Mouse (Mus musculus): ENCODE data around the gene Ralgapa2. TPM values are rescaled to one million over a fixed set of nuclear protein-coding genes. Genes with fewer than 3 reads are reported as not detected.

The Ralgapa2 gene
- polyA plus RNA-seq, 1 experiment from 2014 or later: 7.4 TPM

GRCm38 (mm10) chr2:146293538-146293937 lies 218.6 kb downstream of the Ralgapa2 start:
- WGBS: 85% methylated on average over 9 of the region's 9 CpGs
- H3K4me2 ChIP-seq (ENCODE audit: low read depth, severe bottlenecking): no peak overlapping the region

GRCm38 (mm10) chr2:146290871-146291637 lies 221.1 kb downstream of the Ralgapa2 start:
- Histone ChIP-seq H3K27ac (replicated peaks; ENCODE audit: low read depth, low read length) (no peak overlapping the region), H3K27me3 (ENCODE audit: control insufficient read depth, insufficient read depth, low read length) (no peaks in the 10 kb centered on the region), H3K9ac (ENCODE audit: low read length) (no peak overlapping the region), H3K4me1 (ENCODE audit: control insufficient read depth, insufficient read depth, low read length) (0 out of 2 replicates have a peak, but pooled peaks cover 3% of the 10 kb centered on the region), H3K4me2 (ENCODE audit: low read depth, severe bottlenecking) (no peak overlapping the region), H3K9me3 (ENCODE audit: control insufficient read depth, low read length) (no peaks in the 10 kb centered on the region), H3K4me3 (ENCODE audit: low read depth, low read length) (no peak overlapping the region), H3K36me3 (ENCODE audit: control insufficient read depth, insufficient read depth, low read length) (no peaks in the 10 kb centered on the region)
- no peak for ATAC-seq (ENCODE audit: insufficient number of reproducible peaks, low FRiP score, low TSS enrichment, low read depth)
- DNase-seq (ENCODE audit: low spot score): peak; percentile 41
- WGBS: 41% methylated on average over 14 of the region's 14 CpGs

More at GRCm38 (mm10) chr2:146293538-146293937, 218.6 kb downstream of the Ralgapa2 start:
- no peaks in the 10 kb centered on the region for H3K27me3 ChIP-seq (ENCODE audit: control insufficient read depth, insufficient read depth, low read length)
- 0 out of 2 replicates have a peak, but pooled peaks cover 3% of the 10 kb centered on the region for H3K4me1 ChIP-seq (ENCODE audit: control insufficient read depth, insufficient read depth, low read length)
- no peaks in the 10 kb centered on the region for H3K36me3 ChIP-seq (ENCODE audit: control insufficient read depth, insufficient read depth, low read length)
- H3K9me3 ChIP-seq (ENCODE audit: control insufficient read depth, low read length): no peaks in the 10 kb centered on the region
- no peak for DNase-seq (ENCODE audit: low spot score)
- H3K9ac ChIP-seq (ENCODE audit: low read length): no peak overlapping the region
- no peak overlapping the region for H3K27ac ChIP-seq (replicated peaks; ENCODE audit: low read depth, low read length)
- no peak for ATAC-seq (ENCODE audit: insufficient number of reproducible peaks, low FRiP score, low TSS enrichment, low read depth)
- H3K4me3 ChIP-seq (ENCODE audit: low read depth, low read length): no peak overlapping the region

GRCm38 (mm10) chr2:146290366-146290765 lies 221.8 kb downstream of the Ralgapa2 start:
- ATAC-seq (ENCODE audit: insufficient number of reproducible peaks, low FRiP score, low TSS enrichment, low read depth): no peak

GRCm38 (mm10) chr2:146289394-146289793 lies 222.8 kb downstream of the Ralgapa2 start:
- ATAC-seq (ENCODE audit: insufficient number of reproducible peaks, low FRiP score, low TSS enrichment, low read depth) (no peak), DNase-seq (ENCODE audit: low spot score) (no peak)
- no peak overlapping the region for H3K27ac ChIP-seq (replicated peaks; ENCODE audit: low read depth, low read length)
- no peaks in the 10 kb centered on the region for H3K36me3 ChIP-seq (ENCODE audit: control insufficient read depth, insufficient read depth, low read length)
- 84% methylated on average over 4 of the region's 4 CpGs for WGBS
- no peak overlapping the region for H3K4me3 ChIP-seq (ENCODE audit: low read depth, low read length)
- no peak overlapping the region for H3K9ac ChIP-seq (ENCODE audit: low read length)
- H3K27me3 ChIP-seq (ENCODE audit: control insufficient read depth, insufficient read depth, low read length): no peaks in the 10 kb centered on the region
- H3K4me2 ChIP-seq (ENCODE audit: low read depth, severe bottlenecking): no peak overlapping the region
- no peaks in the 10 kb centered on the region for H3K9me3 ChIP-seq (ENCODE audit: control insufficient read depth, low read length)
- H3K4me1 ChIP-seq (ENCODE audit: control insufficient read depth, insufficient read depth, low read length): peaks cover 3% of the 10 kb centered on the region; the same call in 1 of the 2 replicates

More at GRCm38 (mm10) chr2:146290366-146290765, 221.8 kb downstream of the Ralgapa2 start:
- no peaks in the 10 kb centered on the region for H3K9me3 ChIP-seq (ENCODE audit: control insufficient read depth, low read length)
- DNase-seq (ENCODE audit: low spot score): no peak
- peaks cover 3% of the 10 kb centered on the region; the same call in 1 of the 2 replicates for H3K4me1 ChIP-seq (ENCODE audit: control insufficient read depth, insufficient read depth, low read length)
- H3K36me3 ChIP-seq (ENCODE audit: control insufficient read depth, insufficient read depth, low read length): no peaks in the 10 kb centered on the region
- 96% methylated on average over 6 of the region's 6 CpGs for WGBS
- no peak overlapping the region for H3K9ac ChIP-seq (ENCODE audit: low read length)
- H3K4me3 ChIP-seq (ENCODE audit: low read depth, low read length): no peak overlapping the region
- H3K4me2 ChIP-seq (ENCODE audit: low read depth, severe bottlenecking): no peak overlapping the region
- H3K27ac ChIP-seq (replicated peaks; ENCODE audit: low read depth, low read length): no peak overlapping the region
- H3K27me3 ChIP-seq (ENCODE audit: control insufficient read depth, insufficient read depth, low read length): no peaks in the 10 kb centered on the region

GRCm38 (mm10) chr2:146288326-146288725 lies 223.8 kb downstream of the Ralgapa2 start:
- H3K36me3 ChIP-seq (ENCODE audit: control insufficient read depth, insufficient read depth, low read length): no peaks in the 10 kb centered on the region
- DNase-seq (ENCODE audit: low spot score) (no peak), ATAC-seq (ENCODE audit: insufficient number of reproducible peaks, low FRiP score, low TSS enrichment, low read depth) (no peak)
- no peak overlapping the region for H3K4me3 ChIP-seq (ENCODE audit: low read depth, low read length)
- H3K9me3 ChIP-seq (ENCODE audit: control insufficient read depth, low read length): no peaks in the 10 kb centered on the region
- no peak overlapping the region for H3K4me2 ChIP-seq (ENCODE audit: low read depth, severe bottlenecking)
- no peaks in the 10 kb centered on the region for H3K27me3 ChIP-seq (ENCODE audit: control insufficient read depth, insufficient read depth, low read length)
- H3K27ac ChIP-seq (replicated peaks; ENCODE audit: low read depth, low read length): no peak overlapping the region
- 88% methylated on average over 1 of the region's 1 CpGs for WGBS
- peaks cover 3% of the 10 kb centered on the region; the same call in 1 of the 2 replicates for H3K4me1 ChIP-seq (ENCODE audit: control insufficient read depth, insufficient read depth, low read length)
- no peak overlapping the region for H3K9ac ChIP-seq (ENCODE audit: low read length)

GRCm38 (mm10) chr2:146287531-146287930 lies 224.6 kb downstream of the Ralgapa2 start:
- Histone ChIP-seq H3K4me3 (ENCODE audit: low read depth, low read length) (no peak overlapping the region), H3K9me3 (ENCODE audit: control insufficient read depth, low read length) (no peaks in the 10 kb centered on the region), H3K4me1 (ENCODE audit: control insufficient read depth, insufficient read depth, low read length) (peaks cover 3% of the 10 kb centered on the region; the same call in 1 of the 2 replicates), H3K9ac (ENCODE audit: low read length) (no peak overlapping the region), H3K36me3 (ENCODE audit: control insufficient read depth, insufficient read depth, low read length) (no peaks in the 10 kb centered on the region), H3K4me2 (ENCODE audit: low read depth, severe bottlenecking) (no peak overlapping the region), H3K27me3 (ENCODE audit: control insufficient read depth, insufficient read depth, low read length) (no peaks in the 10 kb centered on the region), H3K27ac (replicated peaks; ENCODE audit: low read depth, low read length) (no peak overlapping the region)
- 83% methylated on average over 6 of the region's 6 CpGs for WGBS
- no peak for ATAC-seq (ENCODE audit: insufficient number of reproducible peaks, low FRiP score, low TSS enrichment, low read depth)
- DNase-seq (ENCODE audit: low spot score): no peak

- H3K36me3 ChIP-seq (ENCODE audit: control insufficient read depth, insufficient read depth, low read length): no peaks in the 10 kb centered on the region
- no peak for DNase-seq (ENCODE audit: low spot score)
- H3K4me2 ChIP-seq (ENCODE audit: low read depth, severe bottlenecking): no peak overlapping the region
- no peak overlapping the region for H3K9ac ChIP-seq (ENCODE audit: low read length)
- ATAC-seq (ENCODE audit: insufficient number of reproducible peaks, low FRiP score, low TSS enrichment, low read depth): no peak
- H3K27ac ChIP-seq (replicated peaks; ENCODE audit: low read depth, low read length): no peak overlapping the region
- H3K4me1 ChIP-seq (ENCODE audit: control insufficient read depth, insufficient read depth, low read length): peaks cover 10% of the 10 kb centered on the region
- no peaks in the 10 kb centered on the region for H3K9me3 ChIP-seq (ENCODE audit: control insufficient read depth, low read length)
- WGBS: 87% methylated on average over 6 of the region's 6 CpGs
- H3K4me3 ChIP-seq (ENCODE audit: low read depth, low read length): no peak overlapping the region
- H3K27me3 ChIP-seq (ENCODE audit: control insufficient read depth, insufficient read depth, low read length): no peaks in the 10 kb centered on the region
Observed at GRCm38 (mm10) chr2:146281346-146281745, 230.8 kb downstream of the Ralgapa2 start.

- Histone ChIP-seq H3K4me2 (ENCODE audit: low read depth, severe bottlenecking) (no peak overlapping the region), H3K36me3 (ENCODE audit: control insufficient read depth, insufficient read depth, low read length) (no peaks in the 10 kb centered on the region), H3K9ac (ENCODE audit: low read length) (no peak overlapping the region), H3K27me3 (ENCODE audit: control insufficient read depth, insufficient read depth, low read length) (no peaks in the 10 kb centered on the region), H3K27ac (replicated peaks; ENCODE audit: low read depth, low read length) (no peak overlapping the region), H3K4me1 (ENCODE audit: control insufficient read depth, insufficient read depth, low read length) (peaks cover 10% of the 10 kb centered on the region), H3K4me3 (ENCODE audit: low read depth, low read length) (no peak overlapping the region), H3K9me3 (ENCODE audit: control insufficient read depth, low read length) (no peaks in the 10 kb centered on the region)
- ATAC-seq (ENCODE audit: insufficient number of reproducible peaks, low FRiP score, low TSS enrichment, low read depth): no peak
- no peak for DNase-seq (ENCODE audit: low spot score)
- WGBS: 58% methylated on average over 1 of the region's 1 CpGs
Observed at GRCm38 (mm10) chr2:146280921-146281274, 231.2 kb downstream of the Ralgapa2 start.
